Mouse (Mus musculus): ENCODE results near the gene Crispld2. TPM values are rescaled to one million over a fixed set of nuclear protein-coding genes. Genes with fewer than 3 reads are reported as not detected.

The Crispld2 gene
- polyA plus RNA-seq, 1 experiment from 2014 or later = 4.9 TPM

DNA sequence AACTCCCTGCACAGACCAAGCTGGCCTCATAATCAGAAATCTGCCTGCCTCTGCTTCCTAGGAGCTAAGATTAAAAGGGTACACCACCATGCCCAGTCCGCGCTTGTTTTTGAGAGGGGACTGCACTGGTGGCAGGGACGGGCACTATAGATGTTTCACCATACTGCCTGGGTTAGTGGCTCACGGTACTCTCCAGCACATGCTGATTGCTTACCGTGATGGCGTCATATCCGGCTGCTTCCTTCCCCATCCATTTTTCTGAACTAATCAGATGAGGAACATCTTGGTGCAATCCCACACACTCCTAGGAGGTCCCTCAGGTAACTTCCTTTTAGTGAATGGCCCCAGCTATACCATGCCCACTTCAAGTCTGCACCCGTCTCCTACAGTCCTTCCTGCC, 52.7 kb downstream of the Crispld2 start:
- Histone ChIP-seq H3K4me2 (replicated peaks; ENCODE audit: low read depth, low read length) (no peak overlapping the region), H3K9ac (ENCODE audit: low read depth, low read length) (no peak overlapping the region), H3K4me1 (ENCODE audit: control insufficient read depth, insufficient read depth, low read length) (peaks cover 8% of the 10 kb centered on the region; the same call in 1 of the 2 replicates), H3K27ac (ENCODE audit: low read depth, low read length) (no peak overlapping the region), H3K36me3 (ENCODE audit: control insufficient read depth, insufficient read depth, low read length) (no peaks in the 10 kb centered on the region), H3K9me3 (ENCODE audit: control insufficient read depth, low read length) (no peaks in the 10 kb centered on the region), H3K4me3 (ENCODE audit: low read length) (no peak overlapping the region), H3K27me3 (ENCODE audit: control insufficient read depth, insufficient read depth, low read length) (no peaks in the 10 kb centered on the region)
- 96% methylated on average over 8 of the region's 8 CpGs for WGBS
- ATAC-seq (ENCODE audit: low FRiP score, low TSS enrichment) = no peak

DNA sequence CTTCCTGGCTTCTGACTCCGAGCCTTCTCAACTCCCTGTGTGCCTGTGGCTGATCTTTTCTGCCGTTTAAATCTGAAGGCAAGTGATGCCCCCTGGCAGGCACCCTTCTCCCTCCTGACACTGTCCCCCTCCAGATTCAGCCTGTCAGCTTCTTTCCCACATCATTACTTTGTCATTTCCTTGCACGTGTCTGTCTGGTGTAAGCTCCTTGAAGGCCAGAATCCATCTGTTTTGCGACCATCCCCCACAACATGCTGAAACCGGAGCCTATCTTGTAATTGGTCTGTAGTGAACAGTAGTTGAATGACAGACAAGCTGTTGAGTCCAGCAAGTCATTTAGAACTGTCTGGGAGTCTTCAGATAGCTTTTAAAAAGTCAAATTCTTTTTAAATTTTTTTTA, 53.2 kb downstream of the Crispld2 start:
- WGBS = 42% methylated on average over 5 of the region's 5 CpGs
- H3K9ac ChIP-seq (ENCODE audit: low read depth, low read length) = no peak overlapping the region
- no peak for ATAC-seq (ENCODE audit: low FRiP score, low TSS enrichment)
- H3K4me1 ChIP-seq (ENCODE audit: control insufficient read depth, insufficient read depth, low read length) = peaks cover 8% of the 10 kb centered on the region; the same call in 1 of the 2 replicates
- H3K4me3 ChIP-seq (ENCODE audit: low read length) = no peak overlapping the region
- no peaks in the 10 kb centered on the region for H3K27me3 ChIP-seq (ENCODE audit: control insufficient read depth, insufficient read depth, low read length)
- no peaks in the 10 kb centered on the region for H3K9me3 ChIP-seq (ENCODE audit: control insufficient read depth, low read length)
- H3K4me2 ChIP-seq (replicated peaks; ENCODE audit: low read depth, low read length) = no peak overlapping the region
- H3K27ac ChIP-seq (ENCODE audit: low read depth, low read length) = no peak overlapping the region
- no peaks in the 10 kb centered on the region for H3K36me3 ChIP-seq (ENCODE audit: control insufficient read depth, insufficient read depth, low read length)

DNA sequence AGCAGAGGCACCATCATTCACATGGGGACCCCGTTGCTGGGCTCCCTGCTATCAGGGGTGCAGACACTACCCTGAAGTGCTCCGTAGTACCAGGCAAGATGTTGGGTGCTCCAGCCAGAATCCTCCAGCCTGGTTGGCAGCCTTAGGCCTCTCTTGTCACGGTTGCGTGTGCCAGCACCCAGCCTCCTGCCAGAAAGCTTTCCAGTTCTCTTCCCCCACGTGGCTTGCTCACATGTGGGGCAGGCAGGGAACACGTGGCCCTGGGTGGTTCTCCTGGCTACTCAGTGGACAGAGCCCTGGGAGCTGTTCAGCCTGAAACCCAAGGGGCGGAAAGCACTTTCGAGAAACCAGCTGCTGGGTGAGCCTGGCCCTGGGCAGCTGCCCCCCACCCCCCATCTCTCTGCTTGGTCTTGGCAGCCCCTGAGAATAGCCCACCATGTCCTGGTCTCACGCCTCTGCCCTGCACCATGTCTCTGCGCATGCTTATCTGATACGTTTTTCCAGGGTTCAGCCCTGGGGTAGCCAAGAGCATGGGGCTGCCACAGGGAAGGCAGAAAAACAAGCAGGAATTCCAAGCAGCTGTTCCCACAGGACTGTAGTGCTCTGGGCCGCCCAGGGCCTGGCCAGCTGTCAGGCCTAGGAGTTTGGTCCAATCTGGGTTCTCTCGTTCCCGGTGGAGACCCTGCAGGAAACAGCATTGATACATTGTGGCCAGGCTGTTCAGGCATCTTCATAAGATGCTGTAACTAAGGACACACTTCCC, 54.2 kb downstream of the Crispld2 start:
- WGBS = 62% methylated on average over 14 of the region's 14 CpGs
- H3K9ac ChIP-seq (ENCODE audit: low read depth, low read length) = no peak overlapping the region
- peaks cover 8% of the 10 kb centered on the region; the same call in 1 of the 2 replicates for H3K4me1 ChIP-seq (ENCODE audit: control insufficient read depth, insufficient read depth, low read length)
- ATAC-seq (ENCODE audit: low FRiP score, low TSS enrichment) = peak; percentile 62; the same call in 1 of the 2 replicates
- no peaks in the 10 kb centered on the region for H3K36me3 ChIP-seq (ENCODE audit: control insufficient read depth, insufficient read depth, low read length)
- peak overlapping the region; percentile 26; the same call in 1 of the 2 replicates for H3K27ac ChIP-seq (ENCODE audit: low read depth, low read length)
- no peak overlapping the region for H3K4me3 ChIP-seq (ENCODE audit: low read length)
- no peak overlapping the region for H3K4me2 ChIP-seq (replicated peaks; ENCODE audit: low read depth, low read length)
- no peaks in the 10 kb centered on the region for H3K27me3 ChIP-seq (ENCODE audit: control insufficient read depth, insufficient read depth, low read length)
- no peaks in the 10 kb centered on the region for H3K9me3 ChIP-seq (ENCODE audit: control insufficient read depth, low read length)

DNA sequence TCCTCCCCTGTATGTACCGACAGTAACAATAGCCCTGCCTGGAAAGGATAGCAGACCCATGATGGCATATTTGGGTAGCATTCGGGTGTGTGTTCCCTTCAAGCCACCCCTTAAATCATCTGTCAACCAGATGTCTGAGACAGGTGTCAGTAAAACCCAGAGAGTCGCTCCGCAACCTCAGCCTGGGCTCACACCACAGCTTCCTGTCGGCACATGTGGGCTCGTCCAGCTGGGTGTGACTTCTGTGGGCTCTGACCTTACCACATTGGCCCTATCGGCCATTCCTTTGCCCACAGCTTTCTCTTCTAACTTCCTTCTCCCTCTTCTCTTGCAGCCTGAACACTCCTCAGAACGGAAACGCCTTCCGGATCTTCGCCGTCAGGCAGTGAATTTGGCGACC, 57.7 kb downstream of the Crispld2 start:
- H3K9me3 ChIP-seq (ENCODE audit: control insufficient read depth, low read length) = no peaks in the 10 kb centered on the region
- H3K4me2 ChIP-seq (replicated peaks; ENCODE audit: low read depth, low read length) = no peak overlapping the region
- 84% methylated on average over 13 of the region's 13 CpGs for WGBS
- no peaks in the 10 kb centered on the region for H3K36me3 ChIP-seq (ENCODE audit: control insufficient read depth, insufficient read depth, low read length)
- H3K9ac ChIP-seq (ENCODE audit: low read depth, low read length) = no peak overlapping the region
- no peak for ATAC-seq (ENCODE audit: low FRiP score, low TSS enrichment)
- no peak overlapping the region for H3K4me3 ChIP-seq (ENCODE audit: low read length)
- peaks cover 8% of the 10 kb centered on the region; the same call in 1 of the 2 replicates for H3K4me1 ChIP-seq (ENCODE audit: control insufficient read depth, insufficient read depth, low read length)
- no peaks in the 10 kb centered on the region for H3K27me3 ChIP-seq (ENCODE audit: control insufficient read depth, insufficient read depth, low read length)
- no peak overlapping the region for H3K27ac ChIP-seq (ENCODE audit: low read depth, low read length)

DNA sequence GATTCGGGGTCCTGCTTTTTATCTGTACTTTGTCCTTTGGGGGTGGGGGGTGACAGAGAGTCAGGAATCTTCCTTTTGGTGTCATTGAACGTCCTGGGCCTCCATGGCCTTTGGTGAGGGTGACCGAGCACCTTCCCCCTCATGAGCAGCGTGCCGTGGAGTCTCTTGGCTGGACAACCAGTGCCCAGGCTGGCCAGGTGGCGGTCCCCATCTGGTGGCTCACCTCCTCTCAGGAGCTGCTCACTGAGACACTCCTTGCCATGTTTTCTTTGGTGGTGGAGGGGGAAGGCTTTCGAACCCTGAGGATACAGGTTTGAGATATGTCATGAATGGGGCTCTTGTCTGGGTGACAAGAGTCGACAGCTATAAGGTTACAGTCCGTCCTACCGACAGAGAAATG, 58.1 kb downstream of the Crispld2 start:
- Histone ChIP-seq H3K27ac (ENCODE audit: low read depth, low read length) (no peak overlapping the region), H3K27me3 (ENCODE audit: control insufficient read depth, insufficient read depth, low read length) (no peaks in the 10 kb centered on the region), H3K4me2 (replicated peaks; ENCODE audit: low read depth, low read length) (no peak overlapping the region), H3K9me3 (ENCODE audit: control insufficient read depth, low read length) (no peaks in the 10 kb centered on the region), H3K4me3 (ENCODE audit: low read length) (no peak overlapping the region), H3K4me1 (ENCODE audit: control insufficient read depth, insufficient read depth, low read length) (peaks cover 8% of the 10 kb centered on the region; the same call in 1 of the 2 replicates), H3K36me3 (ENCODE audit: control insufficient read depth, insufficient read depth, low read length) (no peaks in the 10 kb centered on the region), H3K9ac (ENCODE audit: low read depth, low read length) (no peak overlapping the region)
- no peak for ATAC-seq (ENCODE audit: low FRiP score, low TSS enrichment)
- 66% methylated on average over 10 of the region's 10 CpGs for WGBS

DNA sequence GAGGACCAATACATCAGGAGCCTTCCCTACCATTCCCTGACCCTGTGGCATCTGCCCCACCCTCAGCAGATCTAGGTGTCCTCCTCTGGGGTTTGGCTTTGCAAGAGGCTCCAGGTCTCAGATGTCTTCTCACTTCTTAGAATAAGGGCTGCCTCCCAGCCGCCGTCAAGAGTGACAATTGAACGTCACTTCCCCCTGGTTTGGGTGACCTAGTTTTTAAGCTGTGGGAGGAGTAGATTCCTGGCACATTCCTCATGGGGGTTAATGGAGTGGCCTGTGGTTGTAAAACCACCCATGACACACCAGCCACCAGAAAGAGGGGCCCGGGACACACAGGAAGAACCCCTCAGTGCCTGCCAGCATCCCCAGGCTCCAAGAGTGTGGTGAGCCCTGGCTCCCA, 58.8 kb downstream of the Crispld2 start:
- Histone ChIP-seq H3K27ac (ENCODE audit: low read depth, low read length) (no peak overlapping the region), H3K27me3 (ENCODE audit: control insufficient read depth, insufficient read depth, low read length) (no peaks in the 10 kb centered on the region), H3K4me3 (ENCODE audit: low read length) (no peak overlapping the region), H3K4me2 (replicated peaks; ENCODE audit: low read depth, low read length) (no peak overlapping the region), H3K9me3 (ENCODE audit: control insufficient read depth, low read length) (no peaks in the 10 kb centered on the region), H3K9ac (ENCODE audit: low read depth, low read length) (no peak overlapping the region), H3K36me3 (ENCODE audit: control insufficient read depth, insufficient read depth, low read length) (no peaks in the 10 kb centered on the region), H3K4me1 (ENCODE audit: control insufficient read depth, insufficient read depth, low read length) (peaks cover 8% of the 10 kb centered on the region; the same call in 1 of the 2 replicates)
- ATAC-seq (ENCODE audit: low FRiP score, low TSS enrichment) = no peak
- 20% methylated on average over 4 of the region's 4 CpGs for WGBS

DNA sequence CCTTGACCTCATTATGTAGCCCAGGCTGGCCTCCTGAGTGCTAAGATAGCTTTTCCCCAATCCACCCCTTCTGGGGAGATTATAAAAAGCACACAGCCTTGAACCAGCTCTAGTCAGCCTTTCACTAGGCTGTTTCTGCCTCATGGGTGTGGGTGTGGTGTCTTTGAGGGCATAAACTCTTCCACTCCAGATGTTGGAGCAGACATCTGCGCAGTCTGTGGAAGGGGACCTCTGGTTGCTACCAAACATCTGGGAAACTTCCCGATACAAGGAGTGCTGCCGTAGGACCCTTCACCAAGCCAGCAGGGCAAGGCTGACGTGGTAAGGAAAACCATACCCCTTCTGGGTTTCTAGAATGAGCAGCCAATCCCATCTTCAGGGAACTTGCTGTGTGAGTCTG, 59.7 kb downstream of the Crispld2 start:
- no peak overlapping the region for H3K27ac ChIP-seq (ENCODE audit: low read depth, low read length)
- no peak overlapping the region for H3K4me3 ChIP-seq (ENCODE audit: low read length)
- H3K9me3 ChIP-seq (ENCODE audit: control insufficient read depth, low read length) = no peaks in the 10 kb centered on the region
- WGBS = 87% methylated on average over 4 of the region's 4 CpGs
- no peaks in the 10 kb centered on the region for H3K36me3 ChIP-seq (ENCODE audit: control insufficient read depth, insufficient read depth, low read length)
- no peaks in the 10 kb centered on the region for H3K27me3 ChIP-seq (ENCODE audit: control insufficient read depth, insufficient read depth, low read length)
- H3K4me2 ChIP-seq (replicated peaks; ENCODE audit: low read depth, low read length) = no peak overlapping the region
- no peak overlapping the region for H3K9ac ChIP-seq (ENCODE audit: low read depth, low read length)
- no peaks in the 10 kb centered on the region for H3K4me1 ChIP-seq (ENCODE audit: control insufficient read depth, insufficient read depth, low read length)
- ATAC-seq (ENCODE audit: low FRiP score, low TSS enrichment) = no peak

DNA sequence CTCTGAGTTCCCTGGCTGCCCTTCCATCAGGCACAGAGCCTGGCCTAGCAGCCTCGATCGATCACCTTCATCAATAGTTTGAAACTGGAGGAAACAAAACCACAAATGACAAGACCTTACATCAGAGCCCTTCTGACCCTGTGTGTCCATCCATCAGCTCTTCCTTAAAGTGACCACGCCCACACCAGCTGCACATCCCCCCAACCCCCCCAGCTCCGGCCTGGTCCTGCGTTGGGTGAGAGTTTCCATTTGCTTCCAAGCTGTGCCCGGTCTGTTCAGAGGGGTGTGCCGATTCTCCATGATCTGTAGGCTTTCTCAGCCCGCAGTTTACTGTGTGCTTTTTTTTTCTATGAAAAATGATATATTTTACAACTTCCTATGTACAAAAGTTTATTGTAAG, 60.1 kb downstream of the Crispld2 start:
- no peak overlapping the region for H3K27ac ChIP-seq (ENCODE audit: low read depth, low read length)
- 76% methylated on average over 8 of the region's 8 CpGs for WGBS
- no peak overlapping the region for H3K4me3 ChIP-seq (ENCODE audit: low read length)

DNA sequence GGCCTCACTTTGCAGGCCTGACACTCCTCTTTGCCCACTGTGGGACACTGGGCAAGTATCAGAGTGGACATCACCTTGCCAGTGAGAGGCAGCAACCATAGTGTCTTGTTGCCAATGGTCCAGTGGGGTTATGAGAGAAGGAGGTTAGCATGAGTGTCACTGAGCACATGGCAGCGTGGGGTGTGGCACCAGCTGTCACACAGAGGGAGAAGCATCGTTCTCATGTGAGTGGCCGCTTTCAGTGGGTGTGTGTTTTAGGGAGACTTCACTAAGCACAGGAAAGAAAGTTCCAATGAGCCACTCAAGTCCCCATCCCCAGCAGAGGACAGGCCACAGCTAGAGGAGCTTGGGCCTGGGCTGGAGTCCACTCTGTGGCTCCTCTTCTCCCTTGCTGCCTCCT, 62.6 kb downstream of the Crispld2 start:
- Histone ChIP-seq H3K27me3 (ENCODE audit: control insufficient read depth, insufficient read depth, low read length) (no peaks in the 10 kb centered on the region), H3K9me3 (ENCODE audit: control insufficient read depth, low read length) (no peaks in the 10 kb centered on the region), H3K4me3 (ENCODE audit: low read length) (no peak overlapping the region), H3K4me1 (ENCODE audit: control insufficient read depth, insufficient read depth, low read length) (no peaks in the 10 kb centered on the region), H3K36me3 (ENCODE audit: control insufficient read depth, insufficient read depth, low read length) (no peaks in the 10 kb centered on the region), H3K4me2 (replicated peaks; ENCODE audit: low read depth, low read length) (no peak overlapping the region), H3K27ac (ENCODE audit: low read depth, low read length) (no peak overlapping the region), H3K9ac (ENCODE audit: low read depth, low read length) (no peak overlapping the region)
- WGBS = 77% methylated on average over 3 of the region's 3 CpGs
- ATAC-seq (ENCODE audit: low FRiP score, low TSS enrichment) = no peak

More for the DNA sequence above, 60.1 kb downstream of the Crispld2 start:
- no peak for ATAC-seq (ENCODE audit: low FRiP score, low TSS enrichment)
- Histone ChIP-seq H3K4me1 (ENCODE audit: control insufficient read depth, insufficient read depth, low read length) (no peaks in the 10 kb centered on the region), H3K9me3 (ENCODE audit: control insufficient read depth, low read length) (no peaks in the 10 kb centered on the region), H3K36me3 (ENCODE audit: control insufficient read depth, insufficient read depth, low read length) (no peaks in the 10 kb centered on the region), H3K4me2 (replicated peaks; ENCODE audit: low read depth, low read length) (no peak overlapping the region), H3K27me3 (ENCODE audit: control insufficient read depth, insufficient read depth, low read length) (no peaks in the 10 kb centered on the region), H3K9ac (ENCODE audit: low read depth, low read length) (no peak overlapping the region)
